Mouse (Mus musculus): ENCODE results near the gene Dscaml1. TPM values are rescaled to one million over a fixed set of nuclear protein-coding genes. Genes with fewer than 3 reads are reported as not detected.

Dscaml1 gene
- total RNA-seq, 2 experiments from 2014 or later: not detected

DNA sequence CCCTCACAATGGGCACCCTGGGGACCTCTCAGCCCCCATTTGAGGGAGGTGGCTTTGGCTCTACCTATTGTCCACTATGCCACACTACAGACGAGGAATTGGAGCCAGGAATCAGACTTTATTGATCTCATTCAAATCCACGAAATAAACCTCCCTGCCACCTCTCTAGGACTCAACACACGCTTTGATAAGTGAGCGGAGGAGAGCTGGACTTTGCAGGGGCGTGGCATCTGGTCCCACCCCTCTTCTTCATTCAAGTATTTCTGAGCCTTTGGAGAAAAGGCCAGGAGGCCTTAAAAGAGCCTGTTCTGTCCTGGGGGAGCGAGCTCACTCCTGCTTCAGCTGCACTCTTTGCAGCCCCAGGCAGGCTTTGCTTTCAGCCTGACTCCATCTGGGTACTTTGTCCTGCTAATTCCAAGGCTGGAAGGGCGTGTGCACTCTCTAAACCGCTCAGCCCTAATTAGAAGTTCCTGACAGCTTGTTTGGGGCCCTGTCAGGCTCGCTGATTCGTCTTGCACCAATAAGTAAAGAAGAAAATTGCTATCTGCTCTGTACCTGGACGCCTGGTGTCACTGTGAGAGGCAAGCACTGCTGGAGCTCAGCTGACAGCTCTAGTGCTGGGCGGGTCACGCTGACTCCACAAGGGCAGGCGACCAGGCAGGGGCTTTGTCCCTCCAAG is 75.7 kb downstream of the Dscaml1 start:
- ATAC-seq (replicated peaks; ENCODE audit: poor library complexity): no peak

DNA sequence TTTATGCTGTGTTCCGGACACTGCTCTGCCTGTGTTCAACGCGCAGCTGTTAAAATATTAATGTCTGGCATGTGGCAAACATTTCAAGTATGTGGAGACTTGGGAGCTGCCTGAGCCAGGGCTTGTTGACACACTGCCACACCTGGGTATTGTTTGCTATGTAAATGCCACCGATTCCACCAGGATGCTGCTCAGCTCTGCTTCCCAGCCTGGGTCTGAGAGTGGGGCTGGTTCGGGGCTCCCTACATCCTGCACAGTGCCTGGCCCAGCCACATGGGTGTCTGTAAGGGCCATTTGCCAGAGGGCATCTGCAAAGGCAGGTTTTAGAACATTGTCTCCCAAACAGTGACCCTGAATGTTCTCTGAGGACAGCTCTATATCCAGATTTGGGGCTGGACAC is 78.5 kb downstream of the Dscaml1 start:
- ATAC-seq (replicated peaks; ENCODE audit: poor library complexity): no peak

DNA sequence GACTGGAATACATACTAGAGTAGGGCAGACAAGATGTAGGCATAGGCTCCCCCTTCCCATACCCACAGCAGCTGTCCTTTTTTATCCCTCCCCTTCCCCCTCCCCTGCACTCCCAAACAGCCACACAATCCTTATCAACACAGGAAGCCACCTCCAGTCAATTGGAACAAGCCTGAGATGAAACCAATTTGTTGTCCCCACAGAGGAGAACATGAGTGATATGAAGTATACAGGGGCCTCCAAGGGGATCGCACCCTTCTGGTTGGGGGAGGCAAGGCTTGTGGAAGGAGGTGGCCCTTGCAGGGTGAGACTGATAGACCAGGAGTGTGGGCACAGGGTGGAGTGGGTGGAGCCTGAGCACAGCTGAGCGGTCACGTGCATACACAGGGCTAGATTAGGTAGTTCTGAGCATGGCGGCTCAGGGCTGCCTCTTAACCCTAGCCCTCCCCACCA is 79.1 kb downstream of the Dscaml1 start:
- ATAC-seq (replicated peaks; ENCODE audit: poor library complexity): peak; percentile 86

DNA sequence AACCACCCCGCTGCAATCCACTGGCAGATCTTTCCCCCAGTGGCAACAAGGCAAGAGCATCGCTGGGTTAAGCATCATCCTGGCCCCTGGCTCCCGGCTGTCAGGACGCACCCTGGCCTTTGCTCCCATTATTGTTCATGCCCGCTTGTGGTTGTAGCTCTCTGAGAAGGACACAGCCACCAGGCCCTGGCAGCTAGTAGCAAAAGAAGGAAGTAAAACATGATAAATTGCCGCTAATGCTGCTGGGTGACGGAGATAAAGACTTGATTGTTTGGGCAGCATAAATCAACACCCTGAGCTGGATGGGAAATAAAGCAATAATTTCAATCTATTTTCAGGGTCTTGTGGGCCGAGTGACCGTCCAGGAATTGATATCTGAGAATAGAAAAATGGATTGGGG is 81.1 kb downstream of the Dscaml1 start:
- ATAC-seq (replicated peaks; ENCODE audit: poor library complexity): peak; percentile 67

DNA sequence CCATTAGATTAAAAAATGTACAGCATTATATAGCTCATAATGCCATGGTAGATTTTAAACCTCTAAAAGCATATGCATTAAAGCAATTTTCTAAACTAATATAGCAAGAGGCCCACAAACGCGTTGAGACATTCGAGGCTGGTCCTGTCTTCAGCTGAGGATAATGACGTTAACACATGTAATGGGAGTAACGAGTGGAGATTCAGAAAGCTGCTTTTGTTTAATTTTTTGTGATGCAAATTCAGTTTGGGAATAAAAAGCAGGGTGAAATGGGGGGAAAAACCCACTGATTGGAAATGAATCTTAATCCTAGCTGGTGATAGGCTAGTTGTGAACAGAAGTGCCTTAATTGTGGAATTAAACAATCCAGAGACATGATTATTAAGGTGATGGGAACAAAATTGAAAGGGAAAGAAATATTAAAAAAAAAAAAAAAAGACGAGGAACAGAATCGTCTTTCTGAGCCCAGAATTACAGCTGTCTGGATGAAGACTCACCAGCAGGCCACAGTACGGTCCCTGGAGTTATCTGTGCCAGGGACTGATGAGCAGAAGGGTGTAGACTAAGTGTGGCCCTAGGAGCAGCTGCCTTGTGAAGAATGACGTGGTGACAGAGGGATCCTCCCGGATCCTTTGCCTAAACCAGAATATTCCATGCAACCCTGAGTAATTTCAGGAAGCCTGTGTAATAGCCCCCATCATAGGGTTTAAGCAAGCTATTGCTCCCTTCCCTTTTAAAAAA is 84.5 kb downstream of the Dscaml1 start:
- no peak for ATAC-seq (replicated peaks; ENCODE audit: poor library complexity)

DNA sequence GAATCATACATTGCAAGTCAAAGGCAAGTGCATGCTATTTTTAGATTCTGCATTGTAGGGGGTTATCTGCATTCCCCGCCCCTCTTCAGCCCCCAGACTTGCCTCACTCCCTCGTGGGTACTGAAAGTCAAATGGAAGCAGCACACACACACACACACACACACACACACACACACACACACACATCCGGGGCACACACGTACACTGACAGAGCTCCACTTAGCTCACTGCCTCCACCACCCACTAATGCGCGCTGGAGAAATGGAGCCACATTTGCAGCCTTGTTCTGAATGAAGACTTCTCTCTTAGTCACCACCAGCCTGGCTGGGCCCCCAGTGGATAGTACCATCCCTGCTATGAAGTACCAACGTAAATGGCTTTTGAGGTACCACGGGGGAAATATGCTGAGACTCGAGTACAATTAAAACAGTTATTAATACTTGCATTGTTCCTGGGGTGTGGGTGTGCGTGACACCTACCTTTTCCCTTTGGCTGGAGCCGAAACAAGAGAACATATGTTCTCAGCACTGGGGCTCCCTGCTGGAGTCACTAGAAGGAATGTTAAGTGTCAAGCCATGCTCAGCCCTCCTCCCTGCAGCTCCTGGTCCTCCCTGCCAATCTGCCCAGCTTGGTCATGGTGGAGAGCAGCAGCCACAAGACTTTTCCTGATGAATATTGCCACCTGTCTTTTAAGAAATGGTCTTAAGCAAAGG is 91.7 kb downstream of the Dscaml1 start:
- ATAC-seq (replicated peaks; ENCODE audit: poor library complexity): no peak

DNA sequence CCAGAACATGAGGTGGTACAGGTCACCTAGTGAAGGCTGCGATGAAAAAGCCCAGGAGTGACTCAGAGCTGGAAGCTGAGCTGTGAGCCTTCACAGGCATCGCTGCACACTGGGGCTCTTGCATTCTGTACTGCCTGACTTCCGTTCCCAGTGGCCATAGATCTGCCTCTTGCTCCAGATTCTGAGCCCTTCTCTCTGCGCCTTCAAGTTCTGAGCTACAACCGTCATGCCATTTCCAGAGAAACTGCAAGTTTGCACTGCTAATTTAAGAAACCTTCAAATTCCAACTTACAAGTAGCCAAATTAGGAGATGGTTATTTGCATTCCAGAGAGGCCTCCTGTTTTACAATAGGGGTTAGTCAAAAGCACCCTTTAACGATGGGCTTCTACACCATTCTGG is 93.4 kb downstream of the Dscaml1 start:
- no peak for ATAC-seq (replicated peaks; ENCODE audit: poor library complexity)

DNA sequence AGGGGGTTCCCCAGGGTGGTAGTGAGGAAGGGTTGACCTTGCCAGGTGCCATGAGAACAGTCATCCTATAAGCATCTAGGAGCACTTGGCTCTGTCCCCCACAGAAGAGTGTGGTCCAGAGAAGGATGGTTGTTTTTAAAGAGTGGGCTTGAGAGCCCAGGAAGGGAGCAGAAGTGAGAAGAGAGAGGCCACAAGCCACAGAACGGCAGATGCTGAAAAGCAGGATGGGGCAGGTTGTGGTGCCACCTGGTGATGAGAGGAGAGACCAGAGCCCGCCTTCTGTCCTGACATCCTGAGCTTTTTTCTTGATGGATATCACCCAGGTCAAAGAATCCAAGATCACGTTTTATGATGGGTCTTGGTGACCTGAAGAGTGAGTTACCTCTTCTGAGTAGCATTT is 96.4 kb downstream of the Dscaml1 start:
- ATAC-seq (replicated peaks; ENCODE audit: poor library complexity): no peak

DNA sequence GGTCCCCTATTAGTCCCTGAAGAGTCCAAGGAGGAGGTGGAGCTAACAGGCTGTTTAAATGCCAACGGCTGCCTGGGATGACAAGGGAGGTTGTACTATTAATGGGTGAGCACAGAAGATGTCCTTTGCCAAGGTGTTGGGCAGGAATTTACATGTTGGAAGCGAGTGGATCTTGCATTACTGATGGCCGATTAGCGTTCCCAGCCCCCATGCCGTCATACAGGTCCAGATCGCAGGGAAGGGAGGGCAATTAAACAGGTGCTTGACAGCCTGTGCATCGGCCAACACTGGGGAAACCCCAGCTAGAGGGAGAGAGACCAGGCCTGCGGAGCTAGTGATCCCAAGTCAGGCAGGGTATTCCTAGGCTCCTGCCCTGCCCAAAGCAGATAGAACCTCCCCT is 98.1 kb downstream of the Dscaml1 start:
- no peak for ATAC-seq (replicated peaks; ENCODE audit: poor library complexity)

DNA sequence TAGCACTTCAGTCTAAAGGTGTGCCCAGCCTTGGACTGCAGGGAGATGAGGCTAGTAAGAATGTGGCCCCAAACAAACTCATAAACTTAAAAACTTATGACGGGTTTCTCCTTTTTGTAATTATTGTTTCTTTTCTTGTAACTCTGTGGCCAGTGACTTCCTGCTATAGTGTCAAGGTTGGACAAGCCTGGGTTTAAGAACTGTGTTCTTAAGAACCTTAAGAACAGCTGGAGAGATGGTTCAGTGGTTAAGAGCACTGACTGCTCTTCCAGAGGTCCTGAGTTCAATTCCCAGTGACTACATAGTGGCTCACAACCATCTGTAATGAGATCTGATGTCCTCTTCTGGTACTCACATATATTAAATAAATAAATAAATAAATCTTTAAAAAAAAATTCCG is 106.8 kb downstream of the Dscaml1 start:
- ATAC-seq (replicated peaks; ENCODE audit: poor library complexity): no peak

DNA sequence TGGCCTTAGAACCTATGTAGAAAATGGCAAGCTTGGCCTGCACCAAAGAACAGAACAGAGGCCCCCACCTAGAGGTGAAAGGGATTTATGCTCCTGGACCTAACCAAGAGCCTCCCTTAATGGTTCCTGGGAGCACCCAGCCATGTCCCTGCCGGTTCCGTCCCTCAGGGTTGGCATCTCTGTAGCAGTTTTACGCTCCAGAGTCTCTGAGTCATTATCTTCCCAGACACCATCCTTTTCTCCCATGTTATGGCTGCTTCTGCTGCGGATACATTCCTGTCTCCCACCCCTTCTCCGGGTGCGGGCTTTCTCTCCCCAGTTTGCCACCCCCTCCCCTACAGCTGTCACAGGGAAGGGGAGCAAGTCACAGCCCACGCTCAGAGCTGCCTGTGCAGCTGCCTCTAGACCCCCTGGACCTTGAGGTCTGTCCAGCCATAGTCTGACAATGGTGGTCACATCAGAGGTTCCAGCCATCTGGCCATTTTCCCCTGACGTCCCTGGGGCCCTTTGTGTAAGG is 108.1 kb downstream of the Dscaml1 start:
- ATAC-seq (replicated peaks; ENCODE audit: poor library complexity): no peak

DNA sequence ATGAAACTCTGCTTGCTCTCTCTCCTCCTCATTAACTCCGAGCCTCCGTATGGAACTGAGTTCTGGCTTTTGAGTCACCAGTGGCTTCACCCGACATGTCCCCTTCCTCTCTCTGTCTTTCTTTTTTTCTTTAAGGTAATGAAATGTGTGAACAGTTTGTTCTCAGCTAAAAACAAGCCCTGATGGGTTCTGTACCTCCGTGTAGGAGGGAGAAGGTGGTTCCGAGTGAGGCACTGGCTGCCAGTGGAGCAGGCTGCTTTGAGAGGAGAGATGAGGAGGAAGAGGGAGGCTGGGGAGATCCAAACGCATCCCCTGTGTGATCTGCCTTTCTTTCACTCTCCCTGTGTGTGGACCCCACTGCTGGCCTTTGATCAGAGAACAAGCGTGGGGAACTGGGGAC is 111.2 kb downstream of the Dscaml1 start:
- ATAC-seq (replicated peaks; ENCODE audit: poor library complexity): no peak

DNA sequence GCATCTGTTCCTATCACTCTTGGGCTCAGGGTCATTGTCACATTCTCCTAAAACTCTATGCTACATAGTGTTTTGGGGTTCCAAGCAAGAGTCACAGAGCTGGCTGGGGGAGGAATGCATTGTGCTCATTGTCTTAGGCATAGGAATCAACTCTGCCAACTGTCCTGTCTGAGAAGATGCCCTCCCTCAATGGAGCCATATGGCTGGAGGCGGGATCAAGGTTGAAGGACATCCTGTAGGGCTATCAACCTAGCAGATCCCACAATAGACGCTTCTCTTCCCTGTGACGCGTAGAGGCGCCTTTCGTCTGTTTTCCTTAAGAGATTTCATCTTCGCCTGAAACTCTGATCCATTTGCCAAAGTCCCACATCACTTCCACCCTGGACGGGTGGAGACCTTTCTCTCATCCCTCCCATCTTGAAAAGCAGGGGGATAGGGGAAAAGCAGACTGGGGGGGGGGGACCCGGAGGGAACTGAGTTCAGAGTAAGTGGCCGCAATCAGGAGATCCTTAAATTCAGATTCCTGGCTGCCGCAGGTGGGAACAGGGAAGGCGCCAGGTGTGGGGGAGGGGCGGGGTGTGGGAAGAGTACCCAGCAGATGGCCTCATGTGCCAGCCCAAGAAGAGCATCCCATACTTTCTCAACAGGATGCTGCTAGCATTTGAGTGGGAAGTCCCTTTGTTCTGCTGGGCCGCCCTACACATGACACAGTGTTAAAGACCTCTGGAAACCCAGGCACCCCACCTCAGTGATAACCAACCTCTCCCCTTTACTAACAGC is 113.0 kb downstream of the Dscaml1 start:
- ATAC-seq (replicated peaks; ENCODE audit: poor library complexity): no peak

DNA sequence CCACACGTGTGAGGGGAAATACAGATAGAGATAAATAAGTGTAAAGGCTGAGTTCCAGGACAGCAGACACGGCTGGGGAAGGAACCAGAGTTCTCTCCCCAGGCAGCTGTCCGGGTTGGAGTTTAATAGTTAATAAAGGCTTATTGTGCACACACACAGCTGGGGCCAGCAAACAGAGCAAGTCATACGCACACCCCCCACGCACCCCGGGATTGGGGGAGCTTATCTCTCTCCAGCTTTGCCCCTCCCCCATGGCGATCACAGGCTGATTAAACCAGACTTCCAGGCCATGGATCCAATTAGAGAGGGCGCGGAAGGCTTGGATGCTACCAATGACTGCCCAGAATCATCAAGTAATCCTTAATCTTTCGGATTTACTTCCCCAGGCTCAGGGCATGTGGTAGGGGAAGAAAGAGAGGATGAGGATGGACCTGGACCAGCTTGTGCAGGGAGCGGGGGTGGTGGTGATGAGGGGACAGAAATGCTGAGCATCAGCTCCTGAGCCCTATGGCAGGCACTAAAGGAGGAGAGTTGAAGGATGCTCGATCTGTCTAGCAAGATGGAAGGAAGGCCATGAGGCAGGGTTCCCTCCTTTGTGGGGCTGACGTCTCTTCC is 119.7 kb downstream of the Dscaml1 start:
- no peak for ATAC-seq (replicated peaks; ENCODE audit: poor library complexity)

DNA sequence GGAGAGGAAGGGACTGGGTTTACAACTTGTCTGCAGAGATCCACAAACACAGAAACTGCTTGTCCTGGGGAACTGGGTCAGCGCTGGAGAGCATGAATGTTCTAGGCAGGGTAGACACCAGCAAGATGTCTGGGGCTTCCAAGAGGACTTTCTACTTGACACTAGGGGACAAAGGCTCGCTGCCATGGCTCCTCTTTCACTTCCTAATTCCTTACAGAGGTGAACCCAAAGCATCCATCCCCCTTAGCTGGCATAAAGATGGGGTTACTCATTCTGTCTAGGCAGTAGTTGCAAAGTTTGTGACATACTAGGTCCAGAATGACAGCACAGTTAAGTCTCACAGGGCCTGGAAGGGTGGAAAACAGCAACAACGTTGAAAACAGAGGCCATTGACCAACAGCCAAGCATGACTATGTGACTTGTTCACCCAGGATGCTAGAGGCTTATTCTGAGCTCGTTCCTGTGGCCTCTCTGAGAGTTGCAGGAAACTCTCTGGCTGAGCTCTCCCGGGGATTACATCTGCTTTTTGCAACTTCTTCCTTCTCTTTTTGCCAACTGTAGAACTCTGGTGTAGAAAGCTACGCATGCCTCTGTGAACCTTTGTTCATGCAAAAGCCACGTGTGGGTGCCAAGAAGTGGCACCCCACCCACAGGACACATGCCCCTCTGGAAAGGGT is 120.6 kb downstream of the Dscaml1 start:
- peak; percentile 84 for ATAC-seq (replicated peaks; ENCODE audit: poor library complexity)

DNA sequence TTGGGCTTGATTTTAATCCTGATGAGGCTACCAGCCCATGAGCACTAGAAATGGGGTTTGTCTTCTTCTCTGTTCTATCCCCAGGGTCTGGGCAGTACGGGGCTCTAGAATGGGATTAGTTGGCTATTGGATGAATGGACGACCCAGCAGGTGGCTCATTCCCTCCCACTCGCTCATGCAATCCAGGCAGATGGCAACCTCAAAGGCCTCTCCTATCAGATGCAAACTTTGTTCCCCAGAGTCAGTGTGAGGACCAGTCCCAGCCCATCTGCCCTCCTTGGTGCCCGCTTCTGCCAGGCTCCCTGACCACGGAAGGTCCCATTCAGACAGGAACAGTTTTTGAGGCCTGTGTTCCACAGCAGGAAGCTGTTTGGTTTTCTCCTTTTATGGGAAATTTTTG is 123.4 kb downstream of the Dscaml1 start:
- no peak for ATAC-seq (replicated peaks; ENCODE audit: poor library complexity)

DNA sequence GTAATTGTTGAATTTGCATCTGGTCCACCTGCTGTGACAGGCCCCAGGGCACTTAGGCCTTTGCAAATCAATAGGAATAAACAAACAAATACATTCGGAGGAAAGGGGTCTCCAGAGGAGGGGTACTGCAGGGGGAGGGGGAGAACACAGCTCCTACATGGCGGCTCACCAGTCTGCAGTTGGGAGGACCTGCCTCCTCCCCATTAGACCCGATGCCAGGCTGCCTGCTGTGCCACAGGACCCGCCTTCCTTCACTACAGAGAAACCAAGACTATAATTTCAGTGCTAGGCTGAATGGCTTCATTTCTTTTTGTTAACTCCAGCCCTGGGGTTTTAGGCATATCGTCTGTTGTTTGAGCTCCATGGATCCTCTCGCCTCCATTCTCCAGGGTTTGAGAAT is 123.8 kb downstream of the Dscaml1 start:
- ATAC-seq (replicated peaks; ENCODE audit: poor library complexity): no peak

DNA sequence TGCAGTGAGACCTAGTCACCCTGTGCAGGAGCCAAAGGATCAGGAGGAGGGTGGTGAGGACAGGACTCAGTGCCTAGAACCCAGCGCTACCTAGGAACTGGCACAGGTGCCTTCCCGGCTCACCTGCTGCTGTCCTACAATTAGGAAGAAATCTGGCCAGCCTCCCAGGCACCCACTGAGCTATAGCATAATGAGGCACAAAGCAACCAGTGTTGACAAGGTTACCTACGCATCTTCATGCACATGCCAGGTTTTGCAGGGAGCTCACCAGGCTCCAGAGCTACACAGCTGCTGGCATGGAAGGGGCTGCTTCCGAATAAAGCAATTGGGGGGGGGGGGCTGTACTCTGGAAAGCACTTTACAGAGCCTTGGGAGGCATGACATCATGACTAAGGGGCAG is 124.2 kb downstream of the Dscaml1 start:
- ATAC-seq (replicated peaks; ENCODE audit: poor library complexity): no peak

DNA sequence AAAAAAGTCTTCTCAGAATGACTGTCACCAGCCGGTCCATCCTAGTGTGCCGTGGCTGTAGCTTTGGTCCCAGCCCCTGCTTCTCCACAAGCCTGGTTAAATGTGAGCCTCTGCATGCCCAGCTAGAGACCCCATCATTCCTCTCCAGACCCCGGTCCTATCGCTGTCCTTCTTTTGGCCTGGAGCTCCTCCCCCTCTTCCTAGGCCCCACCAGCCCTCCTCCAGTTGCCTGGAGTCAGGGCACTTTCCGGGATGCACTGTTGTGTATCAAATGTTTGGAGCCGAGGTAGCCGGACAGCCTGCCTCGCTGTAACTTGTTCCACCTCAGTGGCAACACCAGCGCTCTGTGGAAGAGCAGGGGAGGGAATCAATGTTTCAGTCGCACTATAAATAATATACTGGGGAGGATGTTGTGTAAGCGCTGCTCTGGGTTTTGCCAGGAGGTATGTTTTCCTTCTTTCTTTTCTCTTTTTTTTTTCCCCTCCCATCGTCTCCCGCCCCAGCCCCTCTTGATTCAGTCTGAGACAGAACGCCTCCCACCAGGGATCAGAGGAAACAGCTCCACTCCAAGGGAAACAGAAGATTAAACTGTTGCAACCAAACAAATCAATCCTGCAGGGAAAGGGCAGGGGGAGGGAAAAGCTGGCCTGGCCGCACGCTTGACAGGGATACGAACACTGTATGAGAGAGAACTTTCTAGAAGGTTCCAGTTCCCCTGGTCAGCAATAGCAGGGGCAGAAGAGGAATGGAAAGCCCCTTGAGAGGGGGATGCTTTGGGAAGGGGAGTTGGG is 128.8 kb downstream of the Dscaml1 start:
- ATAC-seq (replicated peaks; ENCODE audit: poor library complexity): no peak
